Mouse (Mus musculus) limb, embryonic 11.5 days (tissue): ENCODE data around the gene Usp19. TPM values are rescaled to one million over a fixed set of nuclear protein-coding genes. Genes with fewer than 3 reads are reported as not detected.
A peak's percentile ranks its signal among the peaks of the same experiment; 100 is the strongest.

Experiments
- ATAC-seq: fragments of 200-750 bp; cut with Nextera tagmentation; 2 replicates; pipeline ENCODE4 v1.8.0; 2017; ENCODE audit warnings: low read depth; ENCODE audit not compliant: insufficient number of reproducible peaks, low FRiP score, low TSS enrichment
- DNase-seq: peaks from one replicate; pipeline ENCODE4 v3.0.0-alpha.2; 2015; ENCODE audit warnings: low spot score
- H3K27ac ChIP-seq: fragments of 300-500 bp; sonication (generic); replicated peaks from 2 replicates; pipeline ENCODE4 v1.5.1; 2014; ENCODE audit warnings: low read depth, mild to moderate bottlenecking, low read length
- H3K27me3 ChIP-seq: fragments of 300-500 bp; sonication (generic); 2 replicates; pipeline ENCODE4 v1.6.1; 2014; ENCODE audit warnings: mild to moderate bottlenecking, low read length, mixed read lengths; ENCODE audit not compliant: control insufficient read depth, insufficient read depth
- H3K36me3 ChIP-seq: fragments of 300-500 bp; sonication (generic); 2 replicates; pipeline ENCODE4 v1.6.1; 2014; ENCODE audit warnings: mild to moderate bottlenecking, low read length, moderate library complexity, mixed read lengths; ENCODE audit not compliant: control insufficient read depth, insufficient read depth
- H3K4me1 ChIP-seq: fragments of 300-500 bp; sonication (generic); 2 replicates; pipeline ENCODE4 v1.6.1; 2014; ENCODE audit warnings: low read length, mixed read lengths; ENCODE audit not compliant: control insufficient read depth, insufficient read depth
- H3K4me2 ChIP-seq: fragments of 300-500 bp; sonication (generic); 2 replicates; pipeline ENCODE4 v1.6.1; 2014; ENCODE audit warnings: low read depth, mild to moderate bottlenecking, moderate library complexity; ENCODE audit not compliant: severe bottlenecking
- H3K4me3 ChIP-seq: fragments of 300-500 bp; sonication (generic); 2 replicates; pipeline ENCODE4 v1.5.1; 2014; ENCODE audit warnings: low read depth, low read length
- H3K9ac ChIP-seq: fragments of 300-500 bp; sonication (generic); 2 replicates; pipeline ENCODE4 v1.6.1; 2014; ENCODE audit warnings: mild to moderate bottlenecking, low read length
- H3K9me3 ChIP-seq: fragments of 300-500 bp; sonication (generic); 2 replicates; pipeline ENCODE4 v1.6.1; 2016; ENCODE audit warnings: low read length; ENCODE audit not compliant: control insufficient read depth
- WGBS: fragments of 180-500 bp; shearing (Covaris S2); extraction: QIAGEN DNeasy Blood & Tissue Kit; methylation state at CpG from one replicate; pipeline ENCODE4 v1.1.7; 2014; 5-methylcytosine and 5-hydroxymethylcytosine counted together
- polyA plus RNA-seq: library from polyadenylated mRNA; unstranded; fragments of >200 nt; fragmentation: Nextera tagmentation; extraction: Ambion mirVana; gene quantifications from 2 replicates; pipeline ENCODE4 v1.2.1, GENCODE M21; 2014

Gene Usp19
- polyA plus RNA-seq, 1 experiment from 2014 or later: 73.6 TPM

- peaks cover 19% of the 10 kb centered on the region for H3K4me1 ChIP-seq
- peak; percentile 85 for ATAC-seq
- H3K36me3 ChIP-seq: no peaks in the 10 kb centered on the region
- no peaks in the 10 kb centered on the region for H3K27me3 ChIP-seq
- peak; percentile 97 for DNase-seq
- H3K4me3 ChIP-seq: peak overlapping the region; percentile 50
- H3K4me2 ChIP-seq: peak overlapping the region; percentile 95
- H3K9me3 ChIP-seq: no peaks in the 10 kb centered on the region
- H3K27ac ChIP-seq: no peak overlapping the region
- peak overlapping the region; percentile 67 for H3K9ac ChIP-seq
- whole genome bisulfite sequencing: under 1% methylated on average over 40 of the region's 40 CpGs
These were observed 38.0 kb upstream of the Usp19 start for GRCm38 (mm10) chr9:108452291-108452906.

GRCm38 (mm10) chr9:108452911-108453310, 37.5 kb upstream of the Usp19 start:
- peak overlapping the region; percentile 67 for H3K9ac ChIP-seq
- no peaks in the 10 kb centered on the region for H3K36me3 ChIP-seq
- H3K4me3 ChIP-seq: peak overlapping the region; percentile 50
- DNase-seq: no peak
- H3K27me3 ChIP-seq: no peaks in the 10 kb centered on the region
- WGBS: 54% methylated on average over 6 of the region's 6 CpGs
- peaks cover 19% of the 10 kb centered on the region for H3K4me1 ChIP-seq
- H3K9me3 ChIP-seq: no peaks in the 10 kb centered on the region
- no peak overlapping the region for H3K27ac ChIP-seq
- ATAC-seq: no peak; the same call in 1 of the 2 replicates
- peak overlapping the region; percentile 95 for H3K4me2 ChIP-seq

GRCm38 (mm10) chr9:108453458-108453857, 36.9 kb upstream of the Usp19 start:
- no peak overlapping the region for H3K9ac ChIP-seq
- no peak overlapping the region for H3K27ac ChIP-seq
- H3K36me3 ChIP-seq: no peaks in the 10 kb centered on the region
- H3K4me3 ChIP-seq: no peak overlapping the region
- ATAC-seq (no peak), DNase-seq (no peak)
- WGBS: 88% methylated on average over 4 of the region's 4 CpGs
- H3K4me1 ChIP-seq: peaks cover 19% of the 10 kb centered on the region
- H3K27me3 ChIP-seq: no peaks in the 10 kb centered on the region
- H3K9me3 ChIP-seq: no peaks in the 10 kb centered on the region
- H3K4me2 ChIP-seq: no peak overlapping the region

DNA sequence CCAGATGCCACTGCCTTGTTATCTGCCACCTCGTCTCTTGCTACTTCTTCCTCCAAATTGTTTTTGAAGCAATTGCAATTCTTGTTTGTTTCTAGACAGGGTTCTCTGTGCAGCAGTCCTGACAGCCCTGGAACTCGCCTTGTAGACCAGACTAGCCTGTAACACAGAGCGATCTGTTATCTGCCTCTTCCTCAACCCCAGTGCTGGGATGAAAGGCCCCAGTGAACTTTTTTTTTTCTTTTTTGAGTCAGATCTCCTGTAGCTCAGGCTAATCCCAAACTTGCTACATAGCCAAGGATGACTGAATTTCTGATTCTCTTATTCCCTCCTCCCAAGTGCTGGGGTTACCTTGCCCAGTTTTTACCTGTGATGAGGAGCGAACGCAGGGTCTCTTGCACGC, 36.0 kb upstream of the Usp19 start:
- Histone ChIP-seq H3K4me1 (peaks cover 19% of the 10 kb centered on the region), H3K9me3 (no peaks in the 10 kb centered on the region), H3K27me3 (no peaks in the 10 kb centered on the region), H3K9ac (no peak overlapping the region), H3K4me3 (no peak overlapping the region), H3K27ac (no peak overlapping the region), H3K4me2 (no peak overlapping the region), H3K36me3 (no peaks in the 10 kb centered on the region)
- DNase-seq (no peak), ATAC-seq (no peak)
- 86% methylated on average over 6 of the region's 6 CpGs for WGBS

- ATAC-seq: no peak
- no peaks in the 10 kb centered on the region for H3K27me3 ChIP-seq
- no peak overlapping the region for H3K4me3 ChIP-seq
- WGBS: 75% methylated on average over 12 of the region's 12 CpGs
- no peak overlapping the region for H3K4me2 ChIP-seq
- H3K9me3 ChIP-seq: no peaks in the 10 kb centered on the region
- H3K4me1 ChIP-seq: peaks cover 6% of the 10 kb centered on the region
- DNase-seq: no peak
- no peaks in the 10 kb centered on the region for H3K36me3 ChIP-seq
- H3K9ac ChIP-seq: no peak overlapping the region
- H3K27ac ChIP-seq: no peak overlapping the region
These were observed 34.4 kb upstream of the Usp19 start for GRCm38 (mm10) chr9:108455747-108456571.

GRCm38 (mm10) chr9:108456953-108457352, 33.4 kb upstream of the Usp19 start:
- Histone ChIP-seq H3K36me3 (no peaks in the 10 kb centered on the region), H3K4me3 (no peak overlapping the region), H3K9me3 (no peaks in the 10 kb centered on the region), H3K4me1 (peaks cover 6% of the 10 kb centered on the region), H3K27ac (no peak overlapping the region), H3K4me2 (no peak overlapping the region), H3K9ac (no peak overlapping the region), H3K27me3 (no peaks in the 10 kb centered on the region)
- ATAC-seq (no peak), DNase-seq (no peak)
- 86% methylated on average over 10 of the region's 10 CpGs for WGBS

DNA sequence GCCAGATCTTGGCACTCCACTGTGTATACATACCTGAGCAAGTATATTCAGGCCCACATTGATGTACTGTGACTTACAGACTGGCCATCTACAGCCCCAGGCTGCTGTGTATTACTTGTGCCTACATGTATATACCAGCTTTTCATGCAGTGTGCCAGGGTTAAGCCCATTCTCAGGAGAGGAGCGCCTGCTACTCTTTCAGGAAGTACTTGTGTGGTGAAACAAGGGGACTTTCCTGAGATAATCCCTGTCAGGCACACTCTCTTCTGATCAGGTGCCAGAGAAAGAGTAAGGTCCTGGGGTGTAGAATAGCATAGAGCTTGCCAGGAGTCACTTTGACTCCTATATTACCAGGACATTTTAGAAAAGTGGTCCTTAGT, 30.5 kb upstream of the Usp19 start:
- peaks cover 11% of the 10 kb centered on the region; the same call in 1 of the 2 replicates for H3K36me3 ChIP-seq
- H3K27me3 ChIP-seq: no peaks in the 10 kb centered on the region
- no peaks in the 10 kb centered on the region for H3K9me3 ChIP-seq
- DNase-seq (no peak), ATAC-seq (peak; percentile 4; the same call in 1 of the 2 replicates)
- H3K4me1 ChIP-seq: peaks cover 6% of the 10 kb centered on the region
- H3K27ac ChIP-seq: no peak overlapping the region
- 94% methylated on average over 1 of the region's 1 CpGs for WGBS
- peak overlapping the region; percentile 73 for H3K4me3 ChIP-seq
- H3K4me2 ChIP-seq: no peak overlapping the region
- H3K9ac ChIP-seq: no peak overlapping the region; the same call in 1 of the 2 replicates

GRCm38 (mm10) chr9:108460319-108461178, 29.9 kb upstream of the Usp19 start, which contains the start of gene Ccdc71:
Gene Ccdc71, plus strand, starts transcription at chr9:108460527.
- Histone ChIP-seq H3K27ac (peak within 1 kb of the TSS; percentile 65), H3K36me3 (peaks cover 13% of the 10 kb centered on the region; the same call in 1 of the 2 replicates), H3K27me3 (no peaks in the 10 kb centered on the region), H3K4me1 (peaks cover 6% of the 10 kb centered on the region), H3K4me2 (peak within 1 kb of the TSS; percentile 82), H3K4me3 (peak within 1 kb of the TSS; percentile 73), H3K9me3 (no peaks in the 10 kb centered on the region), H3K9ac (peak within 1 kb of the TSS; percentile 70)
- peak; percentile 80 for ATAC-seq
- peak; percentile 93 for DNase-seq
- WGBS: under 1% methylated on average over 48 of the region's 52 CpGs
